Mouse (Mus musculus) Muller cell, postnatal 12 days (primary cell): ENCODE results near the gene Ubl3.

Source experiments
- DNase-seq: peaks from one replicate; pipeline ENCODE4 v3.0.0-alpha.2; 2015; ENCODE audit errors: inconsistent ontology term

Gene Ubl3

GRCm38 (mm10) chr5:148486202-148486601 lies 66.4 kb downstream of the Ubl3 start:
- DNase-seq = no peak

DNA sequence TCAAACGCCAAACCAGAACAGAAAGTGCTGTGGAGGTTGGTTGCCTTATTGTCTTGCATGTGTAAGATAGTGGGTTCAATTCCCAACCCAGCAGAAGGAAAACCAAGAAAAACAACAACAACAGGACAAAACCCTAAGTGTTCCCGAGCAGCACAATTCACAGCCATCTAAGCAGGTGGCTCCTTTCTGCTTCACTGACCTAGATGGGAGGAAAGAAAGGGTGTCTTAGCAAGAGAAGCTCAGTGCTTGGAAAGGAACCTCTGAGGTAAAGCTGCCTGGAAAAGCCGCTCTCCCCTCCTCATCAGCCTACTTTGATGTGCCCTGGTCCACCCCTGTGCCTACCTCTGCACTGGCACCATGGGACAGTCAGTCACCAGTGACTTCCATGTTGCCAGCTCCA lies 70.8 kb downstream of the Ubl3 start:
- DNase-seq = no peak

- no peak for DNase-seq
Observed at GRCm38 (mm10) chr5:148474346-148474745, 78.2 kb downstream of the Ubl3 start.

DNA sequence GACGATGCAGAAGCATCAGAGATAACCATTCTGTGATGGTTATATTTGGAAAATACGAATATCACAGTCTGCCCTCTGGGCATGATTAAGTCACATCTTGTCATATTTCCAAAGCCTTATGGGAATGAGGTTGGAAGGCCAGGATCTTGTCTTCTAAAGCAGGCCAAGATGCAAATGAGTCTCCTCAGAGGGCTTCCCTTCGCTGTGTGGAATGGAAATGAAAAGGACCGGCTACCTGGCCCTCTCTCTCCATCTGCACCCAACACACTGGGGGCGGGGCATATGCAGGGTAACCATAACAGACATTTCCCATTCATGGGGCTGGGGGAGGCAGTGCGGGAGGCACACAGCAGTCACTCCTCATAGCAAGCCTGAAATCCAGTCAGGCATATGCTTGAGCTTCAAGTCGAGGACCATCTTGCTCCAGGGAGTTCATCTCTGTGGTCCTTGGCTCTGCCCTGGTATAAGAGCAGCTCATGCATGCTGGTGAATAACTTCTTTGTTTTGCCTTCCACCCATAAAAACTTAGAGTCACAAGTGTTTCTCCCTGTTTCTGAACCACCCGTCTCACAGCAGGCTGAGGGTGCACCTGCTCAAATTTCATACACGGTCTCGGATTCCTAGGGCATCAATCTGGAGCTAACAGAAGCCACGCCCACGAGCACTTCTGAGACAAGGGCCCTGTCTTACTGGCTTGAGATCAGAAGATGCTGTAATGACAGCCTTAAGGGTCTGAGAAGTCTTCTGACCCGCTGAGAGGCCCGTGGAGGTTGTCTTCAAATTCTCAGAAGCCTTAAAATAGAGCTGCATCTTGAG lies 83.8 kb downstream of the Ubl3 start:
- DNase-seq = no peak

GRCm38 (mm10) chr5:148466933-148467607 lies 85.5 kb downstream of the Ubl3 start:
- no peak for DNase-seq

DNA sequence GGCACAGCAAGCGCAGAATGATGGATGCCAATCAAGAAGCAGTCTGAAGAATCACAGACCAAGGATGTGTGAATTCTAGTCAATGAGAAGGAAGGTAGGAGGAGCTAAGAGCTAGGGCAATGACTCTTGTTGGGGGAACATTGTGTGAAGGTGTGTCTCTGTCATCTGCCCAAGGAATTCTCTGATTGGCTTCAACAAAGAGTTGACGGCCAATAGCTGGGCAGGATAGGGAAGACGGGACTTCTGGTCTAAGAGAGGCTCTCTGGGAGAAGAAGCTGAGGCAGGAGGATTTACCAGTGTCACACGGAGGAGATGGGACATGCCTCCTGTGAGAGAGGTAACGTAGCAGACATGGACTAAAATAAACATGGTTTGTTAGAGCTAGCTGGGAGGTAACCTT lies 86.5 kb downstream of the Ubl3 start:
- no peak for DNase-seq

DNA sequence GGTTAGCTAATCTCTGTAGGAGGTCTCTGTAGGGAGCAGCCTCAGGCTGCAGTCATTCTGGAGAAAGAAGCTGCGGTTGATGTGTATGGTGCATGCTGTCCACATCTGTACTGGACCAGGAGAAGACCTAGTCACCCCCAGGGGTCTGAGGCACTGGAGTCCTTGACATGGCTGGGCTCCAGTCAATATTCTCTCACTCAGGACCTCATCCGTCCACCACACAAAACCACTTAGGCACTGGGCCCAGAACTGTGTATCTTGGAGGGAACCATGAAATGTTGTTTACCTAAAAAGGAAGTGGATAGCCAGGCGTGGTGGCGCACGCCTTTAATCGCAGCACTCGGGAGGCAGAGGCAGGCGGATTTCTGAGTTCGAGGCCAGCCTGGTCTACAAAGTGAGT lies 87.5 kb downstream of the Ubl3 start:
- no peak for DNase-seq

- DNase-seq = no peak
Observed at GRCm38 (mm10) chr5:148464489-148464888, 88.1 kb downstream of the Ubl3 start.

GRCm38 (mm10) chr5:148463783-148464294 lies 88.8 kb downstream of the Ubl3 start:
- DNase-seq = no peak
